Mouse (Mus musculus) stomach, postnatal 0 days (tissue): ENCODE data around the gene 5730522E02Rik.

Source experiments
- CTCF ChIP-seq: IDR thresholded peaks from 2 replicates; pipeline ENCODE4 v1.5.1; 2016; ENCODE audit warnings: antibody characterized with exemption, low read depth, mild to moderate bottlenecking, moderate library complexity
- EP300 ChIP-seq: optimal IDR thresholded peaks from 2 replicates; pipeline ENCODE3; 2016; ENCODE audit warnings: antibody characterized with exemption

- no peak for TF ChIP-seq CTCF
- TF ChIP-seq EP300 = no peak
Observed at GRCm38 (mm10) chr11:26112206-26112605, 98.4 kb downstream of the 5730522E02Rik start.
